Mouse (Mus musculus) 3134 (cell line): ENCODE measurements around the gene Tbc1d22b.

Experiments used
- DNase-seq: peaks from one replicate; pipeline ENCODE4 v3.0.0-alpha.2; 2011; ENCODE audit warnings: low spot score; ENCODE audit not compliant: insufficient read length; ENCODE audit errors: extremely low read depth

Gene Tbc1d22b

DNA sequence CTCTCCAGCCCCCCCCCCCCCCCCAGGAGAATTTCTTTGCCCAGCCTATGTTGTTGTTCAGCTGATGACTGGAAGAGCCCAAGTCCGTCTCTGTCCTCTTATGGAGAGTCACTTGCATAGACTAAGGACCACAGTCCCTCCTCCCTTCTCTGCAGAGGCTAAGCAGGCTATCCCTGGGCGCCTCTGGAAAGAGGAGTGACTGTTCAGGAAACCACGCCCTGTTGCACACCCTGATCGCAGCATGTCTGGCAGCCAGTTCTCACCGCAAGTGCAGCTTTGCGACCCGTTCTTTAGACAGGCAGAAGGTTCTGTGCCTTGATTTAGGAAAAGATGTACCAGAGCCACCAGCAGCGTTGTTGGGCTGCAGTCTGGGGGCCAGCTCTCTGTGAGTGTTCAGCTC lies 88.3 kb downstream of the Tbc1d22b start:
- no peak for DNase-seq

DNA sequence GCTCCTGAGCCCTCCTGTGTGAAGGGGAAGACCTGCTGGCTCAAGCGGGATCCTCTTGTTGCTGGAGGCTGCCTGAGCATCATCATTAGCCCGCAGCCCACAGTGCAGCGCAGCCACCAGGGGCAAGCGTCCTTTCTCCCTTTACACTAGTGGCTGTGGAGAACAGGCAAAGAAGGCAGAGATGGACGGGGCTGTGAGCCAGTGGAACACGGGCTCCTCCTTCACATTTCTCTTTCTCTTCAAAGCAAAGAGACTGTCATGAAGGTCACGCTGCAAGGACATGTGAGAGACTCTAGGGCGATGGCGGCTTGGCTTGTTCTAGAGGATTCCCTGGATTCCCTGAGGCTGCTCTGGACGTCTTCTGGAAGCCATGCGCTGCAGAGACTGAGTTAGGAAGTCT lies 91.4 kb downstream of the Tbc1d22b start:
- DNase-seq: no peak

DNA sequence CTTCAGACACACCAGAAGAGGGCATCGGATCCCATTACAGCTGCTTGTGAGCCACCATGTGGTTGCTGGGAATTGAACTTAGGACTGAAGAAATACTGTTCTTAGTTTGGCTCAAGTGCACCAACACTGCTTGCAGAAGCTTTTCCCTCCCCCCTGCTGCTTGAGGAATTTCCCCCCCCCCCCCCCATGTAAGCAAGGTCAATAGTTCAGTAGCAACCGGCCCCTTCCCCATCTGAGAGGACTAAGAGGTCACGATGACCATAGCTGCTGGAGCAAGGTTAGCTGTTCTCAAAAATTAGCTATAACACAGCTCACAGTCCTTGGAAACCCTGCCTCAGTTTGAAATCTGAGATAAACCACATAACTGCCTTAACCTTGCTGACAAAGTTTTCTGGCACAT lies 92.6 kb downstream of the Tbc1d22b start:
- no peak for DNase-seq
